Mouse (Mus musculus): Measurements from ENCODE around the gene Ildr1. TPM values are rescaled to one million over a fixed set of nuclear protein-coding genes. Genes with fewer than 3 reads are reported as not detected.

Gene Ildr1
- total and polyA plus RNA-seq, 2 experiments from 2014 or later, result 0.93 to 1.1 TPM

DNA sequence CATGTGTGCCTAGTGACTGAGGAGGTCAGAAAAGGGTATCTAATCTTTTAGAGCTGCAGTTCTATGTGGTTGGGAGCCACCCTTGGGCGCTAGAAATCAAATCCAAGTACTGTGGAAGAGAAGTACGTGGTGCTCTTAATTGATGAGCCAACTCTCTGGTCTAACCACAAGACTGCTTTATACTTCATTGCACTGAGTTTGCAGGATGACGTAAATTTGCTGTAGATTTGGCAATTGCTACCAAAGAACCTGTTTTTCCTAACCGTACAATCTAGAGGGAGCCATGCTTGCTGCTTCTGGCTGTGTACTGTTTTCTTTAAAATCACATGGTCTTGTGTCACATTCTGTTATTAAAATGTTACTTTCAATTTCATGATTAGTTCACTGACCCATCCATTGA lies 37.9 kb upstream of the Ildr1 start:
- no peaks in the 10 kb centered on the region for H3K36me3 ChIP-seq (ENCODE audit: insufficient read depth, low read length)
- no peaks in the 10 kb centered on the region for H3K27me3 ChIP-seq (ENCODE audit: insufficient read depth, low read length)
- TF ChIP-seq CTCF (IDR thresholded peaks at IDR 0.05), result no peak
- no peaks in the 10 kb centered on the region for H3K4me1 ChIP-seq (ENCODE audit: insufficient read depth, low read length)
- H3K27ac ChIP-seq (ENCODE audit: low read depth, low read length), result no peak overlapping the region
- no peaks in the 10 kb centered on the region for H3K9me3 ChIP-seq (ENCODE audit: low read length)
- no peak overlapping the region for H3K9ac ChIP-seq (replicated peaks; ENCODE audit: low read length, poor library complexity, severe bottlenecking)
- no peak overlapping the region for H3K4me2 ChIP-seq (ENCODE audit: low read depth, low read length, poor library complexity, severe bottlenecking)
- ATAC-seq (ENCODE audit: low FRiP score) (no peak), DNase-seq (ENCODE audit: low spot score) (no peak)
- no peak overlapping the region for H3K4me3 ChIP-seq (ENCODE audit: low read depth, low read length)
- 89% methylated on average over 4 of the region's 4 CpGs for WGBS

- Histone ChIP-seq H3K27me3 (ENCODE audit: insufficient read depth, low read length) (no peaks in the 10 kb centered on the region), H3K36me3 (ENCODE audit: insufficient read depth, low read length) (no peaks in the 10 kb centered on the region), H3K4me3 (ENCODE audit: low read depth, low read length) (no peak overlapping the region), H3K9ac (replicated peaks; ENCODE audit: low read length, poor library complexity, severe bottlenecking) (no peak overlapping the region), H3K27ac (ENCODE audit: low read depth, low read length) (no peak overlapping the region), H3K4me2 (ENCODE audit: low read depth, low read length, poor library complexity, severe bottlenecking) (no peak overlapping the region), H3K4me1 (ENCODE audit: insufficient read depth, low read length) (no peaks in the 10 kb centered on the region), H3K9me3 (ENCODE audit: low read length) (no peaks in the 10 kb centered on the region)
- no peak for DNase-seq (ENCODE audit: low spot score)
- 92% methylated on average over 10 of the region's 10 CpGs for WGBS
- no peak for ATAC-seq (ENCODE audit: low FRiP score)
- no peak for TF ChIP-seq CTCF (IDR thresholded peaks at IDR 0.05)
Observed at GRCm38 (mm10) chr16:36661330-36661729, 32.4 kb upstream of the Ildr1 start.

- TF ChIP-seq CTCF (IDR thresholded peaks at IDR 0.05), result no peak
Observed at GRCm38 (mm10) chr16:36663484-36663883, 30.3 kb upstream of the Ildr1 start.

GRCm38 (mm10) chr16:36665782-36666181 lies 28.0 kb upstream of the Ildr1 start, which contains the start of gene Cd86:
Gene Cd86 (minus strand): TSS chr16:36666081.
- no peaks in the 10 kb centered on the region for H3K36me3 ChIP-seq (ENCODE audit: insufficient read depth, low read length)
- no peaks in the 10 kb centered on the region for H3K27me3 ChIP-seq (ENCODE audit: insufficient read depth, low read length)
- H3K4me3 ChIP-seq (ENCODE audit: low read depth, low read length), result no peak within 1 kb of the TSS
- WGBS, result 92% methylated on average over 13 of the region's 13 CpGs
- H3K27ac ChIP-seq (ENCODE audit: low read depth, low read length), result no peak within 1 kb of the TSS
- H3K4me2 ChIP-seq (ENCODE audit: low read depth, low read length, poor library complexity, severe bottlenecking), result no peak within 1 kb of the TSS
- no peaks in the 10 kb centered on the region for H3K4me1 ChIP-seq (ENCODE audit: insufficient read depth, low read length)
- no peaks in the 10 kb centered on the region for H3K9me3 ChIP-seq (ENCODE audit: low read length)
- ATAC-seq (ENCODE audit: low FRiP score) (no peak), DNase-seq (ENCODE audit: low spot score) (no peak)
- TF ChIP-seq CTCF (IDR thresholded peaks at IDR 0.05), result no peak
- H3K9ac ChIP-seq (replicated peaks; ENCODE audit: low read length, poor library complexity, severe bottlenecking), result no peak within 1 kb of the TSS

More at GRCm38 (mm10) chr16:36663484-36663883, 30.3 kb upstream of the Ildr1 start:
- no peak overlapping the region for H3K27ac ChIP-seq (ENCODE audit: low read depth, low read length)
- no peaks in the 10 kb centered on the region for H3K36me3 ChIP-seq (ENCODE audit: insufficient read depth, low read length)
- no peaks in the 10 kb centered on the region for H3K9me3 ChIP-seq (ENCODE audit: low read length)
- no peak overlapping the region for H3K4me3 ChIP-seq (ENCODE audit: low read depth, low read length)
- WGBS, result 89% methylated on average over 5 of the region's 5 CpGs
- no peak for ATAC-seq (ENCODE audit: low FRiP score)
- DNase-seq (ENCODE audit: low spot score), result no peak
- H3K4me1 ChIP-seq (ENCODE audit: insufficient read depth, low read length), result no peaks in the 10 kb centered on the region
- no peaks in the 10 kb centered on the region for H3K27me3 ChIP-seq (ENCODE audit: insufficient read depth, low read length)
- H3K4me2 ChIP-seq (ENCODE audit: low read depth, low read length, poor library complexity, severe bottlenecking), result no peak overlapping the region
- H3K9ac ChIP-seq (replicated peaks; ENCODE audit: low read length, poor library complexity, severe bottlenecking), result no peak overlapping the region

GRCm38 (mm10) chr16:36666448-36667017 lies 27.2 kb upstream of the Ildr1 start:
- Histone ChIP-seq H3K4me3 (ENCODE audit: low read depth, low read length) (no peak overlapping the region), H3K4me2 (ENCODE audit: low read depth, low read length, poor library complexity, severe bottlenecking) (no peak overlapping the region), H3K36me3 (ENCODE audit: insufficient read depth, low read length) (no peaks in the 10 kb centered on the region), H3K27ac (ENCODE audit: low read depth, low read length) (no peak overlapping the region), H3K4me1 (ENCODE audit: insufficient read depth, low read length) (no peaks in the 10 kb centered on the region), H3K27me3 (ENCODE audit: insufficient read depth, low read length) (no peaks in the 10 kb centered on the region), H3K9me3 (ENCODE audit: low read length) (no peaks in the 10 kb centered on the region), H3K9ac (replicated peaks; ENCODE audit: low read length, poor library complexity, severe bottlenecking) (no peak overlapping the region)
- TF ChIP-seq CTCF (IDR thresholded peaks at IDR 0.05), result no peak
- ATAC-seq (ENCODE audit: low FRiP score) (no peak), DNase-seq (ENCODE audit: low spot score) (no peak)
- WGBS, result 91% methylated on average over 10 of the region's 10 CpGs

DNA sequence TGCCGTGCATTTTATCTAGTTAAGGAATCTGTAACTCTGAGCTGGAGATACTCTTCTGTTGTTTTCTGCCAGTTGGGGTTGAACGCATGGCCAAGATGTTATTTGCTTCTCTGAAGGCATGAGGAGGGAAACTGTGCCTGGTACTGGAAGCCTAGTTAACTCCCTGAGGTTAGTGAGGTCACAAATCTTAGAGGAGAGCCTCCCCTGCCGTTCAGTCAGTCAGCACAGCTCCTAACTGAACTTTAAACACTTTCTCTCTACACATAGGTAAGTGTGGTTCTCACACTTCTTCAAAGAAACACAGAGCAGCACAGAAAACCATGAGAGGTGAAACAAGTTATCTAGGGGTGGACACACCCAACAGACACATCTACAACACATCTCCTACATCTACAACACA lies 23.2 kb upstream of the Ildr1 start:
- no peaks in the 10 kb centered on the region for H3K36me3 ChIP-seq (ENCODE audit: insufficient read depth, low read length)
- H3K4me2 ChIP-seq (ENCODE audit: low read depth, low read length, poor library complexity, severe bottlenecking), result no peak overlapping the region
- H3K27me3 ChIP-seq (ENCODE audit: insufficient read depth, low read length), result no peaks in the 10 kb centered on the region
- no peak for ATAC-seq (ENCODE audit: low FRiP score)
- H3K4me3 ChIP-seq (ENCODE audit: low read depth, low read length), result no peak overlapping the region
- H3K9ac ChIP-seq (replicated peaks; ENCODE audit: low read length, poor library complexity, severe bottlenecking), result no peak overlapping the region
- H3K9me3 ChIP-seq (ENCODE audit: low read length), result no peaks in the 10 kb centered on the region
- no peak for DNase-seq (ENCODE audit: low spot score)
- WGBS, result 94% methylated on average over 3 of the region's 3 CpGs
- no peaks in the 10 kb centered on the region for H3K4me1 ChIP-seq (ENCODE audit: insufficient read depth, low read length)
- H3K27ac ChIP-seq (ENCODE audit: low read depth, low read length), result no peak overlapping the region
- no peak for TF ChIP-seq CTCF (IDR thresholded peaks at IDR 0.05)
